Mouse (Mus musculus) megakaryocyte, adult 5-6 weeks (primary cell): ENCODE measurements around the gene Cfap99. TPM values are rescaled to one million over a fixed set of nuclear protein-coding genes. Genes with fewer than 3 reads are reported as not detected.

ENCODE experiments used
- ATAC-seq: 2 replicates; pipeline ENCODE4 v1.8.0; 2016; ENCODE audit warnings: mild to moderate bottlenecking, inconsistent platforms; ENCODE audit not compliant: poor library complexity, severe bottlenecking
- total RNA-seq, 2 experiments: library from RNA; stranded (forward) in 1 of 2; stranded (reverse) in 1 of 2; fragments of 153-499, 151-499 nt in 1 of 2; fragments of 221-1000, 200-1000 nt in 1 of 2; gene quantifications; 2 replicates each; pipeline versions ENCODE4 v1.2.3 to v1.2.4; 2015 to 2017

The Cfap99 gene
- total RNA-seq, 2 experiments from 2014 or later, result 0.56 to 1.2 TPM

DNA sequence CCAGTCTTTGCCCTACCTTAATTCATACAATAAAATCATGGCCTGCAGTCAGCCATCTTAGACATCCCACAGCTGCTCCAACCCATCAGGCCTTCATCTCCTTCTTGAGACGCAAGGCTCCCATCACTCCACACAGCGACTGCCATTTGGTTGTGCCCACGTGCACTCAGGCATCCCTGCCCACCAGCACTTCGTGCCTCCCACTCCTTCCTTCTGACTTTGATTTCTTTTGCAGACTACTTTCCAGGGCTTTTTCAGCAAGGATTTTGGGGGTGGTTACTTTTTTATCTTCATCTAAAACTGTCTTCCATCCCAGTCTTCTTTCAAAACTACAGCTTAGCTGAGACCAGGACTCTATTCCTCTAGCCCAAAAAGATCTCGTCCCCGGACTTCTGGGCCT, 11.7 kb upstream of the Cfap99 start:
- no peak for ATAC-seq

DNA sequence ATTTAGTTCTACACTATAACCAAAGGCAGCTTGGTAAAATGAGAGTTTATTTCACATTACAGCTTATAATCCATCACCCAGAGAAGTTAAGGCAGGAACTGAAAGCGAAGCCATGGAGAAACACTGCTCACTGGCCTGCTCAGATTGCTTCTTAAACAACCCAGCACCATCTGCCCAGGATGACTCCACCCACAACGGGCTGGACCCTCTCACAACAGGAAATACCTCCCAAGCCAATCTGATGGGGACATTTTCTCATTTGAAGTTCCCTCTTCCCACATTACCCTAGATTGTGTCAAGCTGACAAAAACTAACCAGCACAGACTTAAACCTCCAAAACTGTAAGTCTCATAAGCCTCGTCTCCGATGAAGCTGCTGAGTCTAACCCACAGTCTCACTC, 10.3 kb upstream of the Cfap99 start:
- peak; percentile 90 for ATAC-seq

DNA sequence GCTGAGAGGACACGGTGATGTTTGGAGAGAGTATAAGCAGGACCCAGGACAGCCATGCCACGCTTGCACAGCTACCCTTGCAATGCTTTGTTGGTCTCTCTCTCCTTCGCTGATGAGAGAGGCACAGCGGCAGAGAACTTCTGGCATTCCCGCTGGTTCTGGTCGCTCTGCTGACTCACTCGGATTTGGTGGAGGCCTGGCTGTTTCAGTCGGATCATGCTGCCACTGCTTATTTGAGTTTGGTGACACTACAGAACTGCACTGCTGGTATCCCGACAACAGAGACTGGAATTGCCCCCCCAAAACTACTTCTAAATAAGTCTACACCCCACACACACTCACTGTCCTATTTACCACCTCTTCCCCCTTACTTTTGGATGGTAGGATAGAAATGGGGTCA, 9.2 kb upstream of the Cfap99 start:
- no peak for ATAC-seq

DNA sequence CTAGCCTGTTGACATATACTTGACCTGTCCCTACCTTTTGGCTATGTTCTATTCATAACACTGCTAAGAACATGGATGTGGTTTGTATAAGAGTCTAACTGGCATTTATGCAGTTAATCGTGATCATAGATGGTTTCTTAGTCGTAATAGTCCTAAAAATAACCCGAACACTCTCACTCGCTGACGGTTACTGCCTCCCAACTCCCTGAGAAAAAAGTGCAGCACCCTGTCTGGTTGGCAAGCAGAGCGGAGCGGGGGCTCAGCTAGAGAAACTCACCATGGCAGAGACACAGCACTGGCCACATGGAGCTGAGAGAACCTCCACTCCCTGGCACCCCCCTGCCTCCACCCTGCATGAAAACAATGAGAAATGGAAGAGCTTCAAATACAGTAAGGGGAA, 7.4 kb upstream of the Cfap99 start:
- no peak for ATAC-seq

DNA sequence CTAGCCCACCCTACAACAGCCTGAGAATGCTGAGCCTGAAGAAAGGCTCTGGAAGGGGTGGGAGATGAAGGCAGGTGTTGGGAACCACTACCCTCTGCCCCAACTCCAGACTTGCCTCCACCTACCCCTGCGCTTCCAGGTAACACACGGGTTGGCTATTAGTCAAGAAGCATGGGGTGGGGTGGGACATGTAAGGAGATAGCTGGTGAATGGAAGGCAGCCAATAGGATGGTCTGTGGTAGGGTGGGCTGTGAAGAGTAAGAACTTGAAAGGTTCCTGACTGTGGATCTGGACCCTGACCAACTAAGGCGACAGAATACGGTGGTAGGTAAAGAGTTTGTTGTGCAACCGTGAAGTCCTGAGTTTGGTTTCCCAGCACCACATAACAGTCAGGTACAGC, 5.0 kb upstream of the Cfap99 start:
- ATAC-seq, result no peak

DNA sequence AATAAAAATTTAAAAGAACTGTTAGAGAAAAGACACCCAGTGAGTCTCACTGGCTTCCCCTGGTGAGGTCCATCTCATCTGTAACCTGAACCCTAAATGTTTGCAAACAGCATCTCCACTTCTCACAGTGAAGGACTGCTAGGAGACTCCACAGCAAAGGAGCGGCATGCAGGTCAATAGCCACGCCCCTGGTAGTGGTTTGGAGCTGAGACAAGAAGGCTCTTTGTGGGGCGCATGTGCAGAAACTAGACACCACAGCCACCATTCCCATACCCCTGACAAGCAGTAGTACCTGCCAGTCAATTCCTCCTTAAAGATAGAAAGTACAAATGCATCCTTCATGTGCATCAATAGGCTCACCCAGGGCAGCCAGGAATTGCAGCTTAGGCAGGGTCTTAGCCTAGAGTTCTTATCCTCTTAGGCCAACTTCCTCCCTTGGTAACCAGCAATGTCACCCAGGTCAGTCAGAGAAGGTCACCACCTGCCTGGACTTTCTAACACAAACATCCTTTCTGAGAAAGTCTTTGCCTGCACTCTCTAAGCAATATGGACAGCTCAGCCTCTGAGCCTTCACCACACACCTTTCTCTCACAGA, 4.1 kb upstream of the Cfap99 start:
- ATAC-seq, result no peak

DNA sequence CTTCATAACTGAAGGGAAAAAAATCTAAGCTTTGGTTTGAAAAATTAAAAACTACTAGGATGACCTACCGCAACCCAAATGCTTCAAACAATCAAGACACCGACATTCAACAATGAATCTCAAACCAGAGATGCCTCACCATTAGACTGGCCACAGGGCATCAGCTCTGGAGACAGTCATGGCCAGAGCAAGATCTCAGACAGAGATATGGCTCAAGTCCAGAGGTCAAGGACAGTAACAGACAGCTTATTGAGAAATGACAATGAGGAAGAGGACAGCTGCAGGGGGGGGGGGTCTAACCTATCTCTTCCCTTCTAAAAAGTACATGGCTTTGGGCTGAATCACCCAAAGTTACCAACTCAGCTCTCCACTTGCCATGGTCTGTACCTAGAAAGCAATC, 3.1 kb upstream of the Cfap99 start:
- peak; percentile 36 for ATAC-seq

DNA sequence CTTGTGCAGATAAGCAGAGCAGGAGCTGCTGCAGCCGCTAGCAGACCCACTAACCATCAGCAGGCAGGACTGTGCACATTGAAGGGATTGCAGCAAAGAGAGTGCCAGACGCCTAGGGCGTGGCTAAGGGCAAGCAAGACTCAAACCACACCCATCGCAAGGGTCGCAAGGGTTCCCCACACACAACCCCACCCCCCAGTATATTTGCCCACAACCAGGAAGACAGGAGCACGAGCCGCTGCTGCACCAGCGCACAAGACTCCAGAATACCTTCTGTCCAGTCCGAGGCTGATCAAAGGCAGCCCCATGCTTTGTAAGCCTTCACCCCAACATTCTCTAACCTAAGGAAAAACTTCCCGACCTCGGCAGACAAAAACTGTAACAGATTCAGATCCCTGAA, 1.9 kb upstream of the Cfap99 start:
- peak; percentile 56 for ATAC-seq

DNA sequence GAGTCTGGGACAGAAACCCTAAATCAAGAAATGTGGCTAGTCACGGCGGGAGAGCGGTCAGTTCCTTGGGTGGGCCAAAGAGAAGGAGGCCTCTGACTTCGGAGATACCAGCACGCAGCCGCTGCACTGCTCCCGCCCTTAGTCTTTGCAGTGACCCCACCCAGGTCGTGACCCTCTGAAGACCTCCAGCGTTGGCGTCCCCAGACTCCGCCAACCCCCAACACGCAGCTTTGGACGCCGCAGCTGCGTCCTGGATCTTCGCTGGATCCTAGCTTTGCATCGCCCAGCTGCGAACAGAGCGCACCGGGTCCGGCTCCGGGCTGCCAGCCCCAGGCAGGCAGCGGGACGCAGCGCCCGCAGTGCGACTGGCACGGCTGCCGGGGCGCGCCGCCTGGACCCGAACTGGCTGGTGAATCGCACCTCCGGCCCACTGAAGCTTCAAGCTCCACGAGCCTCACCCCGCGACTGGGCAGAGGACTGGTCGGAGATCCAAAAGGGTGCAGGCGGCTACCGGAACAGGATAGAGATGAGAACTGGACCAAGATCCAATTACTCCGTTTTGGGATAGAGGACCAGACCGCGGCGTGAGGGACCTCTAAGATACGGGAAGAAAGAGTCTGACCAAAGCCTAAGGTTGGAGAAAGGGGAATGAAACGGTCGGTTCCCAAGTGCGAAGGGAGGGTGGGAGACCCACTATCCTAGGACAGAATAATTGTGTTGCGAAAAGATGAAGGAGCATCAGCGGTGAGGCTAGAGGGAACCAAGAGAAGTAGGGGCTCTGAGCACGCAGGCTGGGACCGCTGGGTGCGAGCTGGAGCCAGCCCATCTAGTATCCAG, 1.2 kb upstream of the Cfap99 start:
- peak; percentile 34 for ATAC-seq

DNA sequence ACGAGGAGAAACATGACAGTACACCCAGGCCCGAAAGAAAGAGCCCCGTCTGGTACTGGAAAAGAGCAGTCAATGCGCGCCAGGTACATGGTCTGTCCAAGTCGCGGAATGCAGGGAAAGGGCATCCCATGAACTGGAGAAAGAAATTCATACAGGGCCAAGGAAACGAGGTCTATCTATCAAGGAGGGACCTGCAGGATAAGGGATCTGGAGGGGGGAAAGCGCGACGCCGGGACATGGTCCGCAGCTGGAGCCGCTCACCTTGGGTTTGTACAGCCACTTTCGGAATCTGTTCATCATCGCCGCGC, 608 bp upstream of the Cfap99 start:
- ATAC-seq, result no peak

DNA sequence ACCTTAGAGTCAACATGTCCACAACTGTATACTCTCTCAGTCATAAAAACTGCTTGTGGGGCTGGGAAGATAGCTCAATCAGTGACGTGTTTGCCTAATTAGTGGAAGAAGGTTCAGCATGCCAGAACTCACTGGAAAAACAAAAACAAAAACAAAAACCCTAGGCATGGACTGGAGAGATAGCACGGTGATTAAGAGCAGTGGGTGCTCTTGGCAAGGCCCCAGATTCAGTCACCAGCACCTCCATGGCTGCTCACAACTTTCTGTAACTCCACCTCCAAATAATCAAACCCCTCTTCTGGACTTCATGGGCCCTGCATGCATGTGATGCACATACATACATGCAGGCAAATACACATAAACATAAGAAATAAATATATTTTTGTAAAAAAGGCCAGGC, 886 bp downstream of the Cfap99 start:
- ATAC-seq, result no peak

DNA sequence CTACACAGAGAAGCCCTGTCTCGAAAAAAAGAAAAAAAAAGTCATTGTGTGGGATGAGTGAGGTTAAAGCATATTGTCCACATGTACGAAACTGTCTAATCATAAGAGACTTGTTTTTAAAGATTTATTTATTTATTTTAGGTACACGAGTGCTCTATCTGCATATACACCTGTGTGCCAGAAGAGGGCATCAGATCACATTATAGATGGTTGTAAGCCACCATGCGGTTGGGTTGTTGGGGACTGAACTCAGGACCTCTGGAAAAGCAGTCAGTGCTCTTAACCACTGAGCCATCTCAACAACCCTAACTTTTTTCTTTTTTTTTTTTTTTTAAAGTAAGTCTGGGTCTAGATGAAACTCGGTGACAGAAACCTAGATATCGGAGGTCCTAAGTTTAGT, 5.0 kb downstream of the Cfap99 start:
- no peak for ATAC-seq

DNA sequence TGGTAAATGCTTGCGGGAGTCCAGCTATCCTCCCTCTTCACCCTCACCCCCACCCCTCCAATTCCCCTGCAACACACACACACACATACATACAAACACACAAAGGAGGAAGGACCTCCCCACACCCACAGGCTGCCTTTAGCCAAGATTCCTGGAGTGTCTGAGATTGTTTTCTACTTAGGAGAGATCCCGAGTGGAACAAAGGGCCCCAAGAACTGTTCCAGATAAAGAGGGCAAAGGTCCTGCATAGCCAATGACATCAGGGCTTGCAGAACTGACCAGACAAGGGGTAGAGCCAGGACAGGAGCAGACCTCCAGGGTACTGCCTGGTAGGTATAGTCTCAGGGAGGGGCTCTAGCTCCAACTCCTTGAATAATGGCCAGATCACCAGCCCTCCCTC, 6.3 kb downstream of the Cfap99 start:
- no peak for ATAC-seq

DNA sequence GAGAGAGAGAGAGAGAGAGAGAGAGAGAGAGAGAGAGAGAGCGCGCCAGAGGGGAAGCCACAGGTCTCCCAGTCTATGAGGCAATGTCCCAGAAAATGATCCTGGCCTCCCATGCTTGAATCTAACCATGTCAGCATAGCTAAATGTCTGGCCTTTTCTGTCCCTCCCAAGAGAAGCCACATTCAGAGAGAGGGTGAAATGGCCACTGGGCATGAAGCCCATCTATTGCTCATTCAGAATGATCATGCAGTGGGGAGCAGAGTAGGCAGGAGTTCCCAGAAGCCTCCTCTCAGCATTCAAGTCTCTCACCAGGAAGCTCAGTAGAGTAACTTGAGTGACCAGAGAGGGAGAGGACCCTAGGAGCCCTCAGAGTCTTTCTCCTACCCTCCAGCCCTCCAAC, 6.7 kb downstream of the Cfap99 start:
- no peak for ATAC-seq

DNA sequence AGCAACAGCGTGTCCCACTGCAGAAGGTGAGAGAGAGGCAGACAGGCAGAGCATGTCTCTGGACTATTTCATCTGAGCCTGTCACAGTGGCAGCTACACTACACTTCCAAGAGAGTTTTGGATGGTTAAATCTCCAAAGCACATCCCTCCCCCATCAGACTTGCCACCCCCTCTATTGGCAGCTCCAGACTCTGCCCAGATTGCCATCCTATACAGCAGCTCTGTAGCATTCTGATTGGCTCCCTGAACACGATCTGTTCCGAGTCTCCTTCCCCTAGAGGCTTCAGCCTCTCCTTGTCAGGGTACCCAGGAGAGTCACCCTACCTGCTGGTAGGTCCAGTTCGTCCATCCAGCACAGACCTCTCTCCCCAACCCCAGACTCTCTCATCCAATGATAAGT, 9.7 kb downstream of the Cfap99 start:
- no peak for ATAC-seq

DNA sequence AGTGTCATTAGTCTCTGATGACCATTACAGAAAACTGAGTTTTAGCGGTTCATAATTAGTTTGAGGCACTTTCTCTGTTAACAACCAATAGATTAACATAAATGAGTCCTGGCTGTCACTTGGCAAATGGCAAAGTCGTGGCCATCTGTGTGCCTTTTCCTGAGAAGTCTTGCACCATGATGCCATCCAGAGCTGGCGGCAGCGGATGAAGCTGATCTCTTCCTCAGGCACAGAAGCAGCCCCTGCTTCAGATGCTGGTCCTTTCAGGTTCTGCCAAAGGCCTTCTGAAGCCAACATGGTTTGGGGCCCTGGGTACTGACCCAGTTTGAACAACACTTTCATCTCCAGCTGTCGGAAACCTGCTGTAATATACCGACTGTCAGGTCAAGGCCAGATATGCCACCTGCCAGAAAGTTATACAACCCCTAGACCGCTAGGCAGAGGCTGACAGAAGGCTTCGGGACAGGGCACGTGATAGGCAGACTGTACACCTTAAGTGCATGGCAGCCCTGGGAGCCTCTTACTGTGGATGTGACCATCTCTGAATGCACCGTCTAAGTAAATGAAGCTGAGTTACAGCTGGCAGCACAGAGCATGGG, 10.6 kb downstream of the Cfap99 start:
- ATAC-seq, result no peak

DNA sequence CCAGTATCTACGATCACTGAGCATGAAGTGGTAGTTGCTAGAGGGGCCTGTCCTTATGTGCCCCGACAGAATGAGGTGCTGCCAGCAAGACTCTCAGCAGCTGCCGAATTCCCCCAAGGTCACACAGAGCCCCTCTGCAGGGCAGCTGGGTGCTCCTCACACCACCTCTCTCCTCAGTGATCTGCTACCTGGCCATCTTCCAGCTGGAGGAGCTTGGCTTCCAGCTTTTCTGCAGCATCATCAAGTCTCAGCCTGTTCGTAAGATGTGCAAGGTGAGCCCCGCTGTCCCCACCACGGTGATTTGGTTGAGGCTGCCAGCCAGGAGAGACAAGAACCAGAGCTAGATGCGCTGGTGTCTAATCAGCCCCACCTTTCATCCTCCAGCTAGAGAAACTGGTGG, 14.0 kb downstream of the Cfap99 start:
- no peak for ATAC-seq

DNA sequence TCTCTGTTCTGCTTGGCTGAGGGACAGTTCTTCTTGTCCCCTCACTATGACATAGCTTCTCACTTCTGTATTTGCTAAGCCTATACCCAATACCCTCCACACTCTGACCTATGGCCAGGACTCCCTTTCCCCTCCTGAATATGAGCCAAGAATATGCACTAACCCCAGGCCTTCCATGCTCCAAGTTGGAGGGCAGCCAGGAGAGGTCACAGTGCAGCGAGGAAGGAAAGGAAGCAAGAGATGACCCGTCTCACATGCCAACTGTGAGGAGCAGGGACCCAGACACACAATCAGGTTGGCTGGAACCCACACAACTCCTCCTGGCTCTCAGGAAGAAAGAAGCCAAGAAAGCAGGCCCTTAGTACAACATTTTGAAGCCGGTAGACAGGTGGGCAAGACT, 20.6 kb downstream of the Cfap99 start:
- ATAC-seq, result no peak

DNA sequence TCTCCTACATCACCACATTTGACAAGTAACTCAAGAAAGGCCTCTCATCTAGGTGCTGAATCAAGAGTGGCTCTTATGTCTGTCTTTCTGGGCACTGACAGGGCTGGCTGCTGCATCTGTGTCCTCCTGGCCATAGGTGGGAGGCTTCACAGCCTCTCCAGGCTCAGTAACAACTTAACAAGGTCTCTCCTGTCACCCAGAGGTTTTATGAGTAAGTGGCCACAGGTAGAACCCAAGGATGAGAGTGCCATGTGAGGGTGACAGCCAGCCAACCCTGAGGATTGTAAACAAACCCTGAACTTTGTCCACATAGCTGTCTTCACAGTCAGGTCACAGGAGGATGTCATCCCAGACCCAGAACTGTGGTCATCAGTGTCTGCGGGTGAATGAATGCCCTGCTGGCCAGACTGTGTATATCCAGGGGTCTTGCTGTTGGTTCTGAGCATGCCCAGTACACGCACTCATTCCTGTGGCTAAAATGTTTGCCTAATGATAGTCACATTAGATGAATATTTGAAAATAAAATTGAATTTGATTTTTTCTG, 31.2 kb downstream of the Cfap99 start:
- ATAC-seq, result no peak

DNA sequence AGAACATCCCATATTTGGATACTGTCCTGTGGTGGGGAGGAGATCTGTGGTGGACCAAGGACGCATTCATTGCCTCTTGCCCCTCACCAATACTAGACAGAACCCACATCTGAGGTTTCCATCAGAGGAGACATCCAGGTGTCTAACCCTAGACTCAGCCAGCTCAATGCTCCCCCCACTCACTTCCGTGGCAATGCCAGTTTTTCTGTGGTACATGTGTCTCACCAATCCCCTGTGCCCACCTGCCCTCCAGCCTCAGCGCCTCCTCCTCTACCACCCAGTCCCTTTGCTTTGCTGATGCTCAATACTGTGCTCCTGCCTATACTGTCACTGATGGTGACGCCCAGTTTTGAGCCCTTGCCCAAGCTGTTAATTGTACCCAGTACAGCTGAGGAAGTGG, 32.8 kb downstream of the Cfap99 start:
- no peak for ATAC-seq

DNA sequence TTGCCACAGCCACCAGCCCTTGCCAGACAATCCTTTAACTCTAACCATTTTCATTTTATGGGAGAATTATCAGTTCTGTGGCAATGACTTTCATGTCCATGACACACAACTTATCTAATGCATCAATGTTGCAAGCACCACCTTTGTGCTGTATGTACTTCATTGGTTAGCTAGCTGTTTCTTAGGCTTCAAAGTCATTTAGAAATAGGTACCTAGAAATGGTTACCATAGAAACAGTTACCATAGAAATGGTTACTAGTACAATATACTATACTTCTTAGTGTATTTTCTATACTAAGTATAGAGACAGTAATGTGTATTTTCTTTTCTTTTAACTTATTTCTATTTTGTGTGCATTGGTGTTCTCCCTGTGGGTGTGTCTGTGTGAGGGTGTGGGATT, 36.9 kb downstream of the Cfap99 start:
- no peak for ATAC-seq

DNA sequence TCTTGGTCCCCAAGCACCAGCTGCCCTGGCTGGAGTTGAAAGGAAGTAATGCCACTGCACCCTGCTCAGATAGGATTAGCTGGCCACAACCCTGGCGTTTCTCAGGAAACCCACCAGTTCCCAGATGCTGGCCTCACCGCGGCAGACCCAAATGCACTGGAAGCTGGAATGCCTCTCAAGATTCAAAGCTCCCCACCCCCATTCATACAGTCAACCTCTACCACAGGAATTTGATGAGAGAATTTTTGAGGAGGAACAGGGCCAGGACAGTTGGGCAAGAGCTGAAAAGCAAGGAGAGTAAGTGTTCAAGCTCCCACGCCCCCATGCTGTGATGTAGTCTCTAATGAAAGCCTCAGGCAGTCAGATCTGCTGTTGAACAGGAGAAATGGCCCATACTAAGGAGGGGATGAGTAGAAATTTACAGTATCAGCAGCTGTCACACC, 37.9 kb downstream of the Cfap99 start:
- no peak for ATAC-seq
